Mouse (Mus musculus): ENCODE results near the gene Cwh43.

DNA sequence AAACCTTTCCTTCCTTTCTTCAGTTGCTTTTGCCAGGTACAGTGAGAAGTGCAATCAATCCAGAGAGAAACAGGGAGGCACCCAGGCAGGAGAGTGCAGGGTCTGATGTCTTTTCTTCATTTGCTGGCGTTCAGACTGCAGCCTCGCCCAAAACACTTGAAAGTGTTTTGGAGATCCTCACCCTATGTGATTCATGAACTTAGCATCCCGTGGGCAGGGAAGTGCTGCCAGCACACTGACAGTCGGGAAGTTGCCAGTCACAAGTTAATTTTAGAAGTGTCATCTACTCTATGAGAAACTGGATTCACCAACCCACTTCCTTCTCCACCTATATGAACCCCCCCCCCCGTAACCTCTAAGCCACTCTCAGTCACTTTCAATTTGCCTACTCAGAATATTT is 4.5 kb upstream of the Cwh43 start:
- TF ChIP-seq ZNF384 (IDR thresholded peaks at IDR 0.05; ENCODE audit: low read depth, low read length) (no peak), ZC3H11A (IDR thresholded peaks at IDR 0.05; ENCODE audit: borderline replicate concordance, low read depth, low read length) (no peak), CHD2 (IDR thresholded peaks at IDR 0.05; ENCODE audit: low read depth, low read length) (no peak), HCFC1 (IDR thresholded peaks at IDR 0.05; ENCODE audit: borderline replicate concordance, insufficient read depth, low read length) (no peak), MAFK (IDR thresholded peaks at IDR 0.05; ENCODE audit: insufficient read depth, low read depth, low read length) (no peak)
